Mouse (Mus musculus): ENCODE results near the gene Bptf. TPM values are rescaled to one million over a fixed set of nuclear protein-coding genes. Genes with fewer than 3 reads are reported as not detected.
"Not testable (repeated sequence)": the region's sequence is repeated elsewhere in the genome, so short reads cannot be mapped to it uniquely, and the experiment has no call there.

Gene Bptf
- total and polyA plus RNA-seq, 2 experiments from 2014 or later = 20.4 to 41.5 TPM

DNA sequence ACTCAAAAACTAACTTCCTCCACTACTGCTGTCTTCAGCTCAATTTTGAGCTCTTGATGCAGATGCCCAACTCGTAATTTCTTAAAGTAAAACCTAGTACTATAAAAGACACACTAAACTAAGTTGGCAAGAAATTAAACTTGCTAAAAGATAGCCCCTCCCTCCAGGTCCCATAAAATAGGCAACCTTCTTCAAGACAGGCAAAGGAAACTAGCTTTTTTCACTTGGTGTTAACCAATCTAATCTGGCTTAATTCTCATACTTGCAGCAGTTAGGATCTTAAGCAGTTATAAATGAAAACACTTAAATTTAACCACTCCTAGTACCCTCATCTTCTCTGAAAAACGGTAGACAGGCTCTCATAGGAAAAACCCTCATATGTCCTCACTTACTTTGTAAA lies 2.3 kb downstream of the Bptf start:
- WGBS = 20% methylated on average over 2 of the region's 2 CpGs
- ATAC-seq (ENCODE audit: low FRiP score) (no peak), DNase-seq (ENCODE audit: low spot score) (no peak)
- Histone ChIP-seq H3K4me1 (ENCODE audit: insufficient read depth, low read length) (peaks cover 8% of the 10 kb centered on the region), H3K4me3 (ENCODE audit: low read depth, low read length) (peak overlapping the region; percentile 90), H3K27me3 (ENCODE audit: insufficient read depth, low read length) (no peaks in the 10 kb centered on the region), H3K9ac (replicated peaks; ENCODE audit: low read length, poor library complexity, severe bottlenecking) (0 out of 2 replicates have a peak overlapping the region, but pooled peaks have one; percentile 99), H3K9me3 (ENCODE audit: low read length) (no peaks in the 10 kb centered on the region), H3K4me2 (ENCODE audit: low read depth, low read length, poor library complexity, severe bottlenecking) (peak overlapping the region; percentile 77), H3K36me3 (ENCODE audit: insufficient read depth, low read length) (no peaks in the 10 kb centered on the region), H3K27ac (ENCODE audit: low read depth, low read length) (no peak overlapping the region)
- TF ChIP-seq CTCF (IDR thresholded peaks at IDR 0.05) = no peak

- H3K9ac ChIP-seq (replicated peaks; ENCODE audit: low read length, poor library complexity, severe bottlenecking); H3K4me3 ChIP-seq (ENCODE audit: low read depth, low read length); H3K9me3 ChIP-seq (ENCODE audit: low read length); H3K27ac ChIP-seq (ENCODE audit: low read depth, low read length); H3K27me3 ChIP-seq (ENCODE audit: insufficient read depth, low read length); ATAC-seq (ENCODE audit: low FRiP score); DNase-seq (ENCODE audit: low spot score); H3K4me2 ChIP-seq (ENCODE audit: low read depth, low read length, poor library complexity, severe bottlenecking); H3K36me3 ChIP-seq (ENCODE audit: insufficient read depth, low read length): not testable (repeated sequence)
- H3K4me1 ChIP-seq (ENCODE audit: insufficient read depth, low read length) = peaks cover 11% of the 10 kb centered on the region
- WGBS = 91% methylated on average over 1 of the region's 2 CpGs
Observed at GRCm38 (mm10) chr11:107126716-107127115, 5.2 kb downstream of the Bptf start.

DNA sequence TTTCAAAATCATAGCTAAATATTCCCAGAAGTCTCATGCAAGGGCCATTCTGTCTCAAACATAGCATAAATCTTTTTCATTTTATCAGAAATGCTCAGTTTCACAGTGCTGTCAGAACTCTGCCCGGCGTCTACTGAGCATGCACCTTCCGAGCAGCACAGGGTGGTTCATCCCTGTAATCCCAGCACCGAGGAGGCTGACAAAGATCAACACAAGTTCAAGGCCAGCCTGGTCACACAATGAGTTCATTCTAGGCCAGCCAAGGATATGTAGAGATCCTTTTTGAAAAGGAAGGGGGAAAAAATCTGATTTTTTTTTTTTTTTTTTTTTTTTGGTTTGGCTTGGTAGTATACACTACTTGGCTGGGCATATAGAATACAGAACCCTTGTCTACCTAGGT lies 6.9 kb downstream of the Bptf start:
- H3K9me3 ChIP-seq (ENCODE audit: low read length) = no peaks in the 10 kb centered on the region
- H3K4me2 ChIP-seq (ENCODE audit: low read depth, low read length, poor library complexity, severe bottlenecking) = no peak overlapping the region
- H3K4me3 ChIP-seq (ENCODE audit: low read depth, low read length) = no peak overlapping the region
- no peaks in the 10 kb centered on the region for H3K36me3 ChIP-seq (ENCODE audit: insufficient read depth, low read length)
- 77% methylated on average over 4 of the region's 4 CpGs for WGBS
- TF ChIP-seq CTCF (IDR thresholded peaks at IDR 0.05) = no peak
- H3K27ac ChIP-seq (ENCODE audit: low read depth, low read length) = no peak overlapping the region
- DNase-seq (ENCODE audit: low spot score) (no peak), ATAC-seq (ENCODE audit: low FRiP score) (no peak)
- H3K9ac ChIP-seq (replicated peaks; ENCODE audit: low read length, poor library complexity, severe bottlenecking) = no peak overlapping the region
- H3K4me1 ChIP-seq (ENCODE audit: insufficient read depth, low read length) = peaks cover 11% of the 10 kb centered on the region
- H3K27me3 ChIP-seq (ENCODE audit: insufficient read depth, low read length) = no peaks in the 10 kb centered on the region

- no peak for DNase-seq (ENCODE audit: low spot score)
- no peak for TF ChIP-seq CTCF (IDR thresholded peaks at IDR 0.05)
- 0 out of 2 replicates have a peak overlapping the region, but pooled peaks have one; percentile 10 for H3K4me2 ChIP-seq (ENCODE audit: low read depth, low read length, poor library complexity, severe bottlenecking)
- no peaks in the 10 kb centered on the region for H3K9me3 ChIP-seq (ENCODE audit: low read length)
- WGBS = 31% methylated on average over 7 of the region's 7 CpGs
- H3K4me3 ChIP-seq (ENCODE audit: low read depth, low read length) = no peak overlapping the region
- H3K27ac ChIP-seq (ENCODE audit: low read depth, low read length) = no peak overlapping the region
- no peaks in the 10 kb centered on the region for H3K27me3 ChIP-seq (ENCODE audit: insufficient read depth, low read length)
- peaks cover 5% of the 10 kb centered on the region; the same call in 1 of the 2 replicates for H3K4me1 ChIP-seq (ENCODE audit: insufficient read depth, low read length)
- no peak for ATAC-seq (ENCODE audit: low FRiP score)
- no peak overlapping the region for H3K9ac ChIP-seq (replicated peaks; ENCODE audit: low read length, poor library complexity, severe bottlenecking)
- H3K36me3 ChIP-seq (ENCODE audit: insufficient read depth, low read length) = no peaks in the 10 kb centered on the region
Observed at GRCm38 (mm10) chr11:107124327-107124731, 7.6 kb downstream of the Bptf start.

- DNase-seq (ENCODE audit: low spot score) (no peak), ATAC-seq (ENCODE audit: low FRiP score) (no peak)
- Histone ChIP-seq H3K27ac (ENCODE audit: low read depth, low read length) (no peak overlapping the region), H3K4me3 (ENCODE audit: low read depth, low read length) (no peak overlapping the region), H3K4me2 (ENCODE audit: low read depth, low read length, poor library complexity, severe bottlenecking) (no peak overlapping the region), H3K4me1 (ENCODE audit: insufficient read depth, low read length) (no peaks in the 10 kb centered on the region), H3K27me3 (ENCODE audit: insufficient read depth, low read length) (no peaks in the 10 kb centered on the region), H3K9me3 (ENCODE audit: low read length) (no peaks in the 10 kb centered on the region), H3K9ac (replicated peaks; ENCODE audit: low read length, poor library complexity, severe bottlenecking) (no peak overlapping the region), H3K36me3 (ENCODE audit: insufficient read depth, low read length) (no peaks in the 10 kb centered on the region)
- TF ChIP-seq CTCF (IDR thresholded peaks at IDR 0.05) = no peak
- 76% methylated on average over 12 of the region's 12 CpGs for WGBS
Observed at GRCm38 (mm10) chr11:107117789-107118188, 14.1 kb downstream of the Bptf start.

GRCm38 (mm10) chr11:107113881-107114557 lies 17.9 kb downstream of the Bptf start:
- no peak overlapping the region for H3K4me3 ChIP-seq (ENCODE audit: low read depth, low read length)
- H3K4me1 ChIP-seq (ENCODE audit: insufficient read depth, low read length) = no peaks in the 10 kb centered on the region
- H3K4me2 ChIP-seq (ENCODE audit: low read depth, low read length, poor library complexity, severe bottlenecking) = no peak overlapping the region
- 20% methylated on average over 10 of the region's 10 CpGs for WGBS
- no peaks in the 10 kb centered on the region for H3K9me3 ChIP-seq (ENCODE audit: low read length)
- no peak for ATAC-seq (ENCODE audit: low FRiP score)
- DNase-seq (ENCODE audit: low spot score) = no peak
- H3K27me3 ChIP-seq (ENCODE audit: insufficient read depth, low read length) = no peaks in the 10 kb centered on the region
- H3K9ac ChIP-seq (replicated peaks; ENCODE audit: low read length, poor library complexity, severe bottlenecking) = no peak overlapping the region
- no peak for TF ChIP-seq CTCF (IDR thresholded peaks at IDR 0.05)
- H3K27ac ChIP-seq (ENCODE audit: low read depth, low read length) = no peak overlapping the region
- peaks cover 14% of the 10 kb centered on the region; the same call in 1 of the 2 replicates for H3K36me3 ChIP-seq (ENCODE audit: insufficient read depth, low read length)

Data from midbrain, postnatal 0 days (tissue).